Mouse (Mus musculus) limb, embryonic 14.5 days (tissue): Measurements from ENCODE around the gene Dhx57. TPM values are rescaled to one million over a fixed set of nuclear protein-coding genes. Genes with fewer than 3 reads are reported as not detected.
"Not testable (repeated sequence)": the region's sequence is repeated elsewhere in the genome, so short reads cannot be mapped to it uniquely, and the experiment has no call there.

ENCODE experiments used
- ATAC-seq: fragments of 200-750 bp; cut with Nextera tagmentation; 2 replicates; pipeline ENCODE4 v1.8.0; 2017; ENCODE audit warnings: low read depth, moderate number of reproducible peaks, moderate TSS enrichment; ENCODE audit not compliant: low FRiP score
- DNase-seq: peaks from one replicate; pipeline ENCODE4 v3.0.0-alpha.2; 2015; ENCODE audit warnings: low spot score
- H3K27ac ChIP-seq: fragments of 300-500 bp; sonication (generic); replicated peaks from 2 replicates; pipeline ENCODE4 v1.5.1; 2014; ENCODE audit warnings: low read depth, mild to moderate bottlenecking, low read length, moderate library complexity, mixed read lengths
- H3K27me3 ChIP-seq: fragments of 300-500 bp; sonication (generic); 2 replicates; pipeline ENCODE4 v1.6.1; 2014; ENCODE audit warnings: low read length, mixed read lengths; ENCODE audit not compliant: control insufficient read depth, insufficient read depth
- H3K36me3 ChIP-seq: fragments of 300-500 bp; sonication (generic); 2 replicates; pipeline ENCODE4 v1.6.1; 2014; ENCODE audit warnings: mild to moderate bottlenecking, low read length, moderate library complexity, mixed read lengths; ENCODE audit not compliant: control insufficient read depth, insufficient read depth
- H3K4me1 ChIP-seq: fragments of 300-500 bp; sonication (generic); 2 replicates; pipeline ENCODE4 v1.6.1; 2014; ENCODE audit warnings: antibody characterized with exemption, low read length, mixed read lengths; ENCODE audit not compliant: control insufficient read depth, insufficient read depth
- H3K4me2 ChIP-seq: fragments of 300-500 bp; sonication (generic); replicated peaks from 2 replicates; pipeline ENCODE4 v1.6.1; 2014; ENCODE audit warnings: low read depth, mild to moderate bottlenecking, low read length, moderate library complexity; ENCODE audit not compliant: severe bottlenecking
- H3K4me3 ChIP-seq: fragments of 300-500 bp; sonication (generic); replicated peaks from 2 replicates; pipeline ENCODE4 v1.5.1; 2014; ENCODE audit warnings: low read length
- H3K9ac ChIP-seq: fragments of 300-500 bp; sonication (generic); 2 replicates; pipeline ENCODE4 v1.6.1; 2014; ENCODE audit warnings: mild to moderate bottlenecking, low read depth, low read length, moderate library complexity; ENCODE audit not compliant: severe bottlenecking
- H3K9me3 ChIP-seq: fragments of 300-500 bp; sonication (generic); 2 replicates; pipeline ENCODE4 v1.6.1; 2016; ENCODE audit warnings: low read length; ENCODE audit not compliant: control insufficient read depth
- POLR2A ChIP-seq: fragments of 200-500 bp; IDR thresholded peaks from 2 replicates; pipeline ENCODE4 v1.8.0; 2012; ENCODE audit warnings: inconsistent platforms, mild to moderate bottlenecking, moderate library complexity, borderline replicate concordance; ENCODE audit not compliant: insufficient read depth, insufficient read length; ENCODE audit errors: extremely low read depth
- WGBS: fragments of 180-500 bp; shearing (Covaris S2); extraction: QIAGEN DNeasy Blood & Tissue Kit; methylation state at CpG from one replicate; pipeline ENCODE4 v1.1.7; 2014; 5-methylcytosine and 5-hydroxymethylcytosine counted together
- polyA plus RNA-seq, 2 experiments: library from polyadenylated mRNA; depleted of rRNA in 1 of 2; stranded (reverse) in 1 of 2; unstranded in 1 of 2; fragments of >200 nt; fragmentation: Nextera tagmentation in 1 of 2; extraction: Ambion mirVana in 1 of 2; gene quantifications; 2 replicates each; pipeline versions ENCODE4 v1.2.1 to v1.2.3; 2012 to 2014

Gene Dhx57
- polyA plus RNA-seq, 2 experiments, result 21.1 to 45.2 TPM

DNA sequence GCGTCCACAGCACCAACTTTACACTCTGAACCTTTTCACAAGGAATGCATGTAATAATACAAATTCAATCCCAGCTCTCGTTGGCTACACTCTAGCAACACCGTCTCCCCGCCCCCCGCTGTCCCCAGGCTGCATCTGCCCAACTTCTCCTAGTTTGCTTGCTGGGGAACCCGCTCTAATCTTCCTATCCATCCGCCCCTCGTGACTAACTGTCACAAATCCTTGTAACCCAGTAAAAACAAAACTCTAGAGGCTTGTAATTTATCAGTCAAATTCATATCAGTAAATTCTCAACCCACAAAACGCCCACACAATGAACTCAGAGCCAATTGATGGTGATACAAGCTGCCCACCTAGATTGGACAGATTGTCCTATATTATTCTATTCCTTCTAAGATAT lies 69.1 kb downstream of the Dhx57 start:
- Histone ChIP-seq H3K27me3 (no peaks in the 10 kb centered on the region), H3K9me3 (no peaks in the 10 kb centered on the region), H3K9ac (no peak overlapping the region), H3K4me3 (no peak overlapping the region), H3K36me3 (no peaks in the 10 kb centered on the region), H3K4me1 (peaks cover 3% of the 10 kb centered on the region; the same call in 1 of the 2 replicates), H3K27ac (no peak overlapping the region), H3K4me2 (no peak overlapping the region)
- 65% methylated on average over 9 of the region's 9 CpGs for WGBS
- no peak for DNase-seq
- no peak for TF ChIP-seq POLR2A
- no peak for ATAC-seq

DNA sequence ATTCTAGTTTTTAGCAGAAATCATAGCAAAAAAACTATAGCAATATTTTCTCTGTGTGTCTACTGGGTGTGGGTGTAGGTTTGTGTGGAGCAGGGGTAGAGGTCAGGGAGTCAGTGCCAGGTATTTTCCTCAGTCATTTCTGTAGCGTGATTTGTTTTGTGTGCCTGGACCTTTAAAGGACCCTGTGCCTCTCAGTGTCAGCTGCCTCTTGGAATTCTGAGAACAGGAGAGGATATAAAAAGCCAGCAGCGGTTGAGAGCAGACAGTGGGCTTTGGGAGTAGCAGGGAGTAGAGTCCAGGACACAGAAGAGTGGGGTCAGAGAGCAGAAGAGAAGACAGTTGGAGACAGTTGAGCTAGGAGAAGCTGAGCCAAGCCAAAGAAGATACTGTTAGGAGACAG lies 70.1 kb downstream of the Dhx57 start:
- Histone ChIP-seq H3K27ac (no peak overlapping the region), H3K9ac (no peak overlapping the region), H3K9me3 (no peaks in the 10 kb centered on the region), H3K4me2 (no peak overlapping the region), H3K4me1 (peaks cover 3% of the 10 kb centered on the region; the same call in 1 of the 2 replicates), H3K36me3 (no peaks in the 10 kb centered on the region), H3K4me3 (no peak overlapping the region), H3K27me3 (no peaks in the 10 kb centered on the region)
- DNase-seq (no peak), ATAC-seq (no peak)
- TF ChIP-seq POLR2A, result no peak
- WGBS, result 61% methylated on average over 2 of the region's 2 CpGs

DNA sequence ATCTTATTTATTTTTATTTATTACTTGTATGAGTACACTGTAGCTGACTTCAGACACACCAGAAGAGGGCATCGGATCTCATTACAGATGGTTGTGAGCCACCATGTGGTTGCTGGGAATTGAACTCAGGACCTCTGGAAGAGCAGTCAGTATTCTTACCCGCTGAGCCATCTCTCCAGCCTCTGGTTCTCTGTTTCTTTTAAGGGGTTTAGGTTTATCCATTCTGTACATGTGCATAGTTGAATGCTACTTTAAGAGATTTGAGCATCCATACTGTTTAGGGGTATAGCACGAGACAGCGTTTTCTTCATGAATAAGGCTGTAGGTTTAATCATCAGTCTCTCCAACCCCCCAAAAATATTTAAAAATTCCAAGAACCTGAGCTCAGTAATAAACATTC lies 76.3 kb downstream of the Dhx57 start:
- WGBS, result 91% methylated on average over 4 of the region's 4 CpGs
- not testable (repeated sequence) for H3K9ac ChIP-seq, DNase-seq, H3K27ac ChIP-seq, H3K4me1 ChIP-seq, H3K4me3 ChIP-seq, H3K36me3 ChIP-seq, ATAC-seq, H3K9me3 ChIP-seq, H3K27me3 ChIP-seq, H3K4me2 ChIP-seq

DNA sequence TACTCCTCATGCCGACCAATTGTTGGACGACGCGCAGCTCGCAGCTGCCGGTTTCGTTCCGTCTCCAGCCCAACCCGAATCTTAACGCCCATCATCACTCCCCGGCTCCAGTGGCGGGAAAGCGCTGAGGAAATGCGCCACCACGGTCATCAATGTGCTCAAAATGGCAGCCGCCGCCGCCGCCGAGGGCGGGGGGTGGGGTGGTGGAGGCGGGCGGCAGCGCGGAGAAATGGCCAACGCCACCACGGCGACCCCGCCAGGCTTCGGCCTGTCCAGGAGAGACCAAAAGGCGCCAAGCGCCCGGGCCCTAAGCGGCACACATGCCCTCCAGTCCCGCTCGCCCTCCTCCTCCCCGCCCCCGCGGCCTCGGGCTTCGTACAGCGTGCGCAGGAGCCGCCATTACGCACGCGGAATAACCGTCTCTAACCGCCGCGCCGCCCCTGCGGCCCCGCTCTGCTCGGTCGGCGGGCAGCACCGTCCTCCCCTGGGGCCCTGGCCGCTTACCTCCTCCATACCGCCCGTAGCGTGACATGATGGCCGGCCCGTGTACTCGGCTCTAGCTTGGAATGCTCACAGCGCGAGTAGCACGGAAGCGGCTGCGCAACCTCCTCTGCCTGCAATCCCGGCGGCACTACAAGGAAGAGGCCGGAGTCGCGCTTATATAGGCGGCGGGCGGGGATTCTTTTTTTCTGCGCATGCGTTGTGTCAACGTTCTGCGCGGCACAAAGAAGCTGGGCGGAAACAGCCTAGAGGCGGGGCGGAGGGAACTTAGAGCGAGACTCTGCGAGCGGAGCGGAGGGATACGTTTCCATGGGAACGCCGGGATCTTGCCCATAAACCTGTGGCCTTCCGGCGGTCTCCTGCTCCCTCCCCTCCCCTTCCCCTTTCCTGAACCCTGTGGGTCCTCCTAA lies 83.3 kb downstream of the Dhx57 start, which contains the start of the genes Srsf7 and Ttc39d:
Gene Srsf7, minus strand, starts transcription at position 637 of the 911 bp plus-strand sequence.
Gene Ttc39d, plus strand, starts transcription at position 790 of the 911 bp plus-strand sequence.
- under 1% methylated on average over 79 of the region's 95 CpGs for WGBS
- H3K27me3 ChIP-seq, result no peaks in the 10 kb centered on the region
- peak within 1 kb of the TSS; percentile 99 for H3K27ac ChIP-seq
- H3K36me3 ChIP-seq, result peaks cover 33% of the 10 kb centered on the region
- DNase-seq, result peak; percentile 99
- peak within 1 kb of the TSS; percentile 89 for H3K4me3 ChIP-seq
- peak within 1 kb of the TSS; percentile 62 for H3K4me2 ChIP-seq
- ATAC-seq, result peak; percentile 96
- no peaks in the 10 kb centered on the region for H3K9me3 ChIP-seq
- H3K9ac ChIP-seq, result peak within 1 kb of the TSS; percentile 99
- H3K4me1 ChIP-seq, result peaks cover 12% of the 10 kb centered on the region
- TF ChIP-seq POLR2A, result peak; percentile 100

DNA sequence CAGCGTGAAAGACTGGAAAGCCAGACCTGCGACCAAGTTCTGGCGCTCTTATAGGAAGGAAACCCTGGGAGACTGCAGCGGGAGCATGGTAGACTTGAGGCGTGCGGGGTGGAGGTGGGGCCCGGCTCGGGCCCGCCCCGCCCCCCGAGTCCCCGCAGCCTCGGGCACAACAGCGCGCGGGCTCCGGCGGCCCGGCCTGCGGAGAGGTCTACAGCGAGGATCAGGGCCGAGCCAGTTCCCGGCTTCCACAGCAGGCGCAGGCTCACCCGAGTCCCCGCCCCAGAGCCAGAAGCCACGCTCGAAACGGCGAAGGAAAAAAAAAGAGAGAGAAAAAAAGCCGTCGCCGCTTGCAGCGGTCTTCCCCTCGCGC lies 84.0 kb downstream of the Dhx57 start:
- H3K4me1 ChIP-seq, result peaks cover 12% of the 10 kb centered on the region
- ATAC-seq (peak; percentile 8; the same call in 1 of the 2 replicates), DNase-seq (peak; percentile 25)
- WGBS, result 0% methylated on average over 36 of the region's 36 CpGs
- H3K4me2 ChIP-seq, result peak overlapping the region; percentile 62
- peak overlapping the region; percentile 99 for H3K9ac ChIP-seq
- TF ChIP-seq POLR2A, result no peak
- peak overlapping the region; percentile 89 for H3K4me3 ChIP-seq
- peak overlapping the region; percentile 99 for H3K27ac ChIP-seq
- H3K36me3 ChIP-seq, result peaks cover 39% of the 10 kb centered on the region
- H3K9me3 ChIP-seq, result no peaks in the 10 kb centered on the region
- H3K27me3 ChIP-seq, result no peaks in the 10 kb centered on the region
